Mouse (Mus musculus) left cerebral cortex, postnatal 14 days (tissue): Measurements from ENCODE around the gene Pde1a. TPM values are rescaled to one million over a fixed set of nuclear protein-coding genes. Genes with fewer than 3 reads are reported as not detected.

Source experiments
- DNase-seq, 2 experiments: peaks; one replicate each; pipeline ENCODE4 v3.0.0; 2021 to 2022; ENCODE audit warnings: low spot score in 2 of 2, mixed read lengths in 1 of 2
- intact Hi-C: fragments of 180-260 bp; cut with DNase I; formaldehyde crosslinking; loops from one replicate; pipeline ENCODE4 v1.15.1; 2025
- total RNA-seq, 2 experiments: library from RNA; stranded (reverse); gene quantifications; 2 replicates each; pipeline ENCODE4 v1.2.3; 2021

The Pde1a gene
- total RNA-seq, 2 experiments from 2014 or later, result 123 to 133 TPM

DNA sequence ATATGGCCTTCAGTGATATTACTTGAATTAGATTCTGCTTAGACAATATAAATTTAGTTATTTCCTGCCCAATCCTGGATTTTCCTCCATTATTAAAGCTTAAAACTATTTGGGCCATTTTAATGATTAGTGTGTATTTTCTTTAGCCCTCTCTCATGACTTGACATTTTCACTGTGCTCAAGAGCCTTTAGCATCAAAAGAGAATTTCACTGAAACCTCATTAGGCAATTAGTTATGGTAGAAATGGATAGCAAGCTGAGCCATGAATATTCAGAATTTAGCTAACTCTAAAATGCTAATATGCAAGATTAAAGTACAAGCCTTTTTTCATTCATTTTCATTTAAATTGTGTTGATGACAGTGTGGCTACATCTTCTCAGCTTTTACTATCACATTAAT lies 73.2 kb downstream of the Pde1a start:
- DNase-seq, result no peak
- intact Hi-C loops, result no loop called here

DNA sequence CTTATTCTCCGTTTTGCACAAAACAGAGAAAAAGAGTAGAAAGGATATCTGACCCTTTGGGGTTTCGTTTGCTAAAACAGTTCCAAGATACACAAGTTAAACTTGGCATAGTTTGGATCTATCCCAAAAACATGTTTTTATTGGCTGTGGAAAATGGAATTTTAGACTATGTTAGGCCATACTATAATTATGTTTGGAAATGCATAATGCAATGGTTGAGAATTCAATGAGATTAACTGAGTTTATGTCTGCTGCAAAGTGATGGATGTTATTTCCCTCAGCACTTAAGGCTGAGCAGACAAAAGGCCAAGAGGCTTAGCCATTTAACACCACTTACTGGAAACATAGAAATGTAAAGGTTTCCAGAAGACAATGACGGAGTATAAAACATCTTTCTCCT lies 75.2 kb downstream of the Pde1a start:
- DNase-seq, result no peak
- intact Hi-C loops, result no loop called here

DNA sequence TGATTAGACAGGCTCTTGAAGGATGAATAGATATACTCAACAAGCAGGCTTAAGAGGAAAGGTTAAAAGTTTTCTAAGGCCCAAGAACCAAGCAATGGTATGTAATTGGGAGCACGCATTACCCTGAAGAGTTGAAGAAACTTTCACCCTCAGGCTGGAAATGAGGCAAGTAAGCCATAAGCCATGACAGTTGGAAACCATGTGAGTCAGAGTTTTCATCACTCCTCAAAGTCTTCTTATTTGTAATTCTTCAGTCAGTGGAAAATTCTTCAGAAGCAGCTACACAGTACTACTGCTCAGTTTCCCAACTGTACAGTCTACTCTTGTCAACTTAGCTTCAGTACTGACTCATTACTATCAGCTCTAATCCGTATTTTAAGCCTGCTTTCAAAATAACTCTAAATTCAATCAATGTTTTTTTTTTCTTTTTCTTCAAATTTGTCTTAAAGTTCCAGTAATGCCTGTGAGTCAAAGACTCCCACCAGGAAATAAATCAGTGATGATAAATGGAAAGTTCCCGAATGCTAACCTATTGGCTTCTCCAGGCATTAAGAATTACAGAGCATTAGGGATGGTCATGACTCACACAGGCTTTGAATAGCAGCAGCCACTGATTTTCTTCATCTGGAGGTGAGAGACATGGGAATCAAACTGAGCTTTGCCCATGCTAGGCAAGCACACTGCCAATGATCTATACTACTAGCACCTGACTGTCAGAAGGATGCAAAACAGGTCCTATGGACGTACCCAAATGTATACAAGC lies 82.3 kb downstream of the Pde1a start:
- DNase-seq, result no peak
- intact Hi-C loops, result no loop called here

DNA sequence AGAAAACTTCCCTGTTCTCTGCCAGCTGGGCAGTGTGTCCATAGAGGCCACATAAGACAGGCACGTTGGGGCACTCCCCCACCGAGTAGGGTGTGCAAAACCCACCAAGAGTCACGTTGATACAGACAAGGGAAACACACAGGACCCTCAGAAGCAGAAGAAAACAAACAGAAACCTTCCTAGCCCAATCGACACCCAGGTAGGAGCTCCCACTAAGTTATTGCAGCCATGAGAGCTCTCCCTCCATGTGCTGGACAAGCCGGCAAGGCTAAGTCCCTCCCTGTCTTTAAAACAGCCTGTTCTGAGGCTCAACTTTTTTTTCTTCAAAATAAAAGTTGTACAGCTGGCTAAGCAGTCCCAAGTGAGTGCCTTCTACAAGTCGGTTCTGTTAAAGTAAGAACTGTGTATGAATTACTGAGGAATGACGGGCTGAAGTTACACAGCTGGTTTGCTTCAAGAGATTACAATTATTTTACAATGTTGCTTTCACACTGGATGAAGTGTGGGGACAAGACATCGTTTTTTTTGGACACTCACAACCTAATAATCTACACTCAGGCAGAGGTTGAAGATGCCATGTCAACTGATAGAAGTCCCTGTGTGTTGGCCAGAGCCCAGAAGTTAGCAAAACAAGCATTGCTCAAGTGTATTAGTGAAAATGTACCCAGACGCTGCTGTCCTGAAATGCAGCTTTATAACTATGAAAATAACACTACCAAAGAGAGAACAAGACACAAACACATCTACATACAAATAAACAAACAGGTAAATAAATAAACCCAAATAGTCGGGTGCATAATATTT lies 90.4 kb downstream of the Pde1a start:
- intact Hi-C loops, result no loop called here
- no peak for DNase-seq

DNA sequence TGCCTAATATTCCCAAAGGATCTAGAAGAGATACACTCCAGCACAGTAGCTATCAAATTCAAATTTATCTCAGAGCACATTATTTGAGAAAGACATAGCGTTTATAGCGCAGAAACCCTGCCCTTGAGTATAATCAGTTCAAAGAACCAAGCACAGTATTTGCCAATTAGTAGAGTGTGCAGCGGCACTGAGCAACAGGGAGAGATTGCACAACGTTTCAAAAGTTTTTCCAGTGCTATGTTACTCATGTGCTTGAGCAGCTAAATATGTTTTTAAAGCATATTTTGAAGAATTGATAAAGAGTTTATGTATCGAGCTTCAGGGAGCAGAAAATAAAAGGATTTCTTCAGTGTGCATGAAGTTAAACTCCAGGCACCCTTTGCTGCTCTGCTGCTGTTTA lies 91.3 kb downstream of the Pde1a start:
- intact Hi-C loops, result no loop called here

DNA sequence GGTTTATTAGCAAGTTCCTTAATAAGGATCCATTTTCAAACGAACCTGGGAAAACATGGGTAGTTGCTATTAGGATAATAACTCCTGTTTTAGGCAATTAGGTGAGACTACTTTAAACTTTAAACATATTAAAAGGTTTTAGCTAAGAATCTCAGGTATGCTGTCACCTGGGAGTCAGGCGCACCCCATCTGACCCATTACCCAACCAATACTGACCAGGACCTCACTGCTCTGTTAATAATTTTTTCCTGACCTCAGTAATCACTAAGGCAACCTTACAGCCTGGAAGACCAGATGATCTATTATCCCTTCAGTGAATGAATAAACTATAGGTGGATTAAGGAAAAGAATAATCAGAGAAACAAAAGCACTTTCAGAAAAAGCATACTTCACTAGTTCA lies 100.2 kb downstream of the Pde1a start:
- DNase-seq, result no peak
- intact Hi-C loops, result no loop called here

More for the DNA sequence above, 91.3 kb downstream of the Pde1a start:
- DNase-seq, result no peak

DNA sequence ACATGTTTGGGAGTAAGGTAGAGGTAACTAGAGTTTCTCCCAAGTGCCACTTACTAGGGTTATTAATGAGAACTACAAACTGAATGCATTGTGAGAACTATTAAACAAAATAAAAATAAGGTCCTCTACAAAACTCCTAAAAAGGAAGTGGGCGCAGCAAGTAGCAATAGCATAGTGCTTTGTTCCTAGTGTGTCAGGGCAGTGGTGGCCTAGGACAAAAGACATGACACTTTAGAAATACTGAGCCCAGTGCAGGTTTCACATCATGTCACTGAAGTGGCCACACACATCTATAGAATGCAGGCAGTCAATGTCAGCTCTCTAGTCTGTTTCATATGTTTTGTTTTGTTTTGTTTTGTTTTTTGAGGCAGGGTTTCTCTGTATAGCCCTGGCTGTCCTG lies 103.2 kb downstream of the Pde1a start:
- intact Hi-C loops, result no loop called here

DNA sequence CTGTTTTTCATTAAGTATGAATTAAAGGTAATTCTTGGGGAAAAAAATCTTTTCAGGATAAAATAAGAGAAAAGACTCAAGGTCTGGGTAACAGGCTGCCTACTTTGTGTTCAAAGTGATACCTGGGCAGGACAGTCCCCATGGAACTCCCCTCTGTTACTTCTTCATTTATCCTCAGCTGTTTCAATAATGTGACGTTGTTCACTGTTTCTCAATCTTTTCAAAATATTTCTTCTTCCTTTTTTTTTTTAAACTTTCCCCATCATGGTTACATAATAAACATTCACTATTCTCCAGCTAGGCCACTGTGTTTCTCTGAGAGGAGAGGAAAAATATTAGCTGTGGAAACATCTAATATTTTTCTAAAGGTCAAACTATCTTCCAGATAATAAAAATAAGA lies 103.7 kb downstream of the Pde1a start:
- intact Hi-C loops, result no loop called here

More for the DNA sequence above, 103.2 kb downstream of the Pde1a start:
- no peak for DNase-seq

DNA sequence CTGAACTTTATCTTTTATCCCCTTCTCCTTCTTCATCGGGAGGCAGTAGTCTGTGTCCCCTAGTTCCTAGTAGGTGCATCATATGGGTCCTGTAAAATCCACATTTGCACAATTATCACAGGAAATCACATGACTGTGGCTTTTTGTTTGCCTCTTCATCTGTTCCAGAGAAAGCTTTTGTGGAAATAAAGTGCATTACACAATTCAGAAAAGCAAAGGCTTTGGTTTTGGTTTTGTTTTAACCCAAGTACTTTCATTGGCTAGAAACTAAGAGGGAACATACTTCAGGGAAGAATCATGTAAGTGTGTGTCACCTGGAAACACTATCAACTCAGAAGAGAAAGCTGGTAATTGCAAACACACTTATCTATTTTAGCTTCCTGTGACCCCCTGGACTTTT lies 104.2 kb downstream of the Pde1a start:
- no peak for DNase-seq
- intact Hi-C loops, result no loop called here

More for the DNA sequence above, 103.7 kb downstream of the Pde1a start:
- DNase-seq, result no peak

DNA sequence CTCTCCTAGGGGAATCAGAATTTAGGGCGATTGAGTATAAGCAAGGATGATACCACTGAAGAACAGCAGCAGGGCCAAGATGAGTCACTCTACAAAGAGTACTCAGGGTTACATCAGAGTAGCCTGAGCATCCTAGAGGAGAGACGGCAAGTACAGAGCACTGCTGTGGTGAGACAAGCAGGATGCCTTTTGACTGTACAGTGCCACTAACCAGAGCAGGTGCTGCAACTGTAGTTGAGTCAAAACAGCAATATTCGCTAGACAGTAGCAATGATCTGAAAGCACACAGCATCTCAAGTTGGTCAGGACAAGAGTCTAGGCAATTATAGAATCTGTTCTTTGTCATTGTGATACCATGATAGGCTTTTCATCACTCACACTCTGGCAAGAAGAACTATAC lies 115.1 kb downstream of the Pde1a start:
- no peak for DNase-seq
- intact Hi-C loops, result no loop called here

DNA sequence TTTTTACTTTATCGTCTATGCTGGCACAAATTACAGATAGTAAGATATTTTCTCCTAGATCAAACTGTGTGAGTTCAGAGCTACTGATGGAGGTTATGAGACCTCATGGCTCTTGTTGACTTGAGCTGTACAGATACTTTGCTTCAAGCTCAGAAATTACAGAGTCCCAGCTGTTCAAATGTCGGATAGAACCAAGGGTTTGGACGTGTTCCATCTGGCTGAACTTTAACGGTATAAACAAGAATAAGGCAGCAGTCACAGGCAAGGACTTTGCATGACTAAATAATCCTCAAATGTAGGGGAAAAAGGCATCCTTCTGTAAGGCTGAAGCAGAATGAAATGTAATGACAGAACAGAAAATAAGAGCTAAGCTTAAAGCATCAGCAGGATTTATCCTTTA lies 116.2 kb downstream of the Pde1a start:
- intact Hi-C loops, result no loop called here
- peak; percentile 16 to 22 for DNase-seq

DNA sequence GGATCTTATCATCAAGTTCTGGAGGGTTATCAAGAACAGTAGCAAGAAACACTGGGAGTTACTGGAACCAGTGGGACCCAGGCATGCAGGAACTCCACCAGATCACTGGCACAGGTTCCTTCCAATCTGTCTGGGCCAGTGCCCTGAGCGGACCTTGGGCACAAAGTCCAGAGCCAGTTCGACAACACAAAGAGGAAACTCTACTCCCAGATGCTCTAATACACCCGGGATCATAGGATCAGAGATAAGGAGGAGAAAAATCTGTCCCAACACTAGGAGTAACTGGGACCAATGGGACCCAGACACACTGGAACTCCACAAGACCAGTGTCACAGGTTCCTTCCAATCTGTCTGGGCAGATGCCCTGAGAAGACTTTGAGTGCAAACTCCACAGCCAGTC lies 130.1 kb downstream of the Pde1a start:
- DNase-seq, result no peak
- intact Hi-C loops, result no loop called here

DNA sequence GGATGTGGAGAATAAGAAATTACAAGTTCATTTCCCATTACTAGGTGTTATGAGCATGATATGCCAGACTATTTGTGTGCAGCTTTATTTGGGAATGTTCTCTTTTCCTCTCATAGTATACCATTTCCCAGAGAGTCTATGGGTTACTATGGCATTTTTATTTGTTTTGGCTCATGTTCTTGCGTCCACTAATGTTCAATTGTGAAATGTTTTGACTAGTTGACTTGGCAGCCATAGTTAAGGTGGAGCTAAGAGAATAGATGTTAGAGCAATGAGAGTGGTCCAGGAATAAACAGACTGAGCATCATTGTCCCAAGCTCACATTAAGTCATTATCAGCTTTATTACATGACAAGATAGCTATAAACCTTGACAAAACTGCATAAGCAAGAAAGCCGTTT lies 130.8 kb downstream of the Pde1a start:
- intact Hi-C loops, result no loop called here
- no peak for DNase-seq

DNA sequence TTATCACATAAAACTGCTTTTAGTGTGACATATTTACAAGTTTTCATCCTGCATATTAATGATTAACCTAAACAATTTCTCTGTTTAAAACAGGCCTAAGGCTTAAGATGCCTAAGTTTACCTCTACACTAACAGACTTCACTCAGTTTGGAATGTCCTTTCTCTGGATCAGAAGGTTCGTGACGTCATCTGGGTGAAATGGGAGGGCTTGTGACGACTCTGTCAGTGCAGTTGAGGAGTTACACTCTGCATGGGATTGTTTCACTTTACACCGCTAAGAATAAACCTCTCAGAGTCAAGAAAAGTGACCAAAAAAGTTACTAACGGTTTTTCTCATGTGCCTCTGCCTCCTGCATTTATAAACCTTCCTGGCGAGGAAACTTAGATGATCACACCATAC lies 137.6 kb downstream of the Pde1a start:
- DNase-seq, result no peak
- intact Hi-C loops, result no loop called here

DNA sequence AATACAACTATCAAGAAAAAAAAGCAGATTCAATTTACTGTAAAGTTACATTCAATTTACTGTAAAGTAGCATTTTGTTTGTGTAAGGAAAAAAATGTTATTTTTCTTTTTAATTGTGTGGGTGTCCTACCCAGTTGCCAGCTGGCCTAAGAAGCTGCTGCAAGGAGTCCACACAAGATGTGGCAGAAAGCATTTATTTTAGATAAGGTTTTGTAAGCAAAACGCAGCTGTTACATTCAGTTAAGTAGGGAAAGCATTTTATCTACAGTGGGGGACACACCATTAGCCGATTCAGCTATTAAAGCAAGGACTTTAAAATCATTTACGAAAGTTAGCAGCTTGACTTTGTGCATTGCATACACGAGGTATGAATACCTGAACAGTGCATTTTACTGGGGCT lies 145.5 kb downstream of the Pde1a start:
- no peak for DNase-seq
- intact Hi-C loops, result no loop called here

DNA sequence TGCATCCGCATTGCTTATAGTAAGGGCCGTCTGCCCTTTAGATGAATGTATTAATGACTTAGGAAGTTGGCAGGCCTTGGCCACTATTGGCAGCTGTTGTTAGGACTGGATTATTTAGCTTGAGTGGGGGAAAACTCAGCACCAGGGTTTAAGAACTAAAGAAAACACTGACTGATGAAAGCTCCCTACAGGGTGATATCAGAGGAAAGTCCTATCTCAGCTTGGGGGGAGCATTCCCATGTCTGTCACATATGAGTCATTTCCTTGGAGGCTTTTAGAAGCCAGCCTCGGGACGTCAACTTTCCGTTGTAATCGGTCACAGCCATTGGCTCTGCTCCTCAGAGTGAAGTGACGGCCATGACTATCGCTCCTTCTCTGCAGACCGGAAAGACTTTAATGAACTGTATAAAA lies 146.0 kb downstream of the Pde1a start:
- intact Hi-C loops, result no loop called here
- no peak for DNase-seq

DNA sequence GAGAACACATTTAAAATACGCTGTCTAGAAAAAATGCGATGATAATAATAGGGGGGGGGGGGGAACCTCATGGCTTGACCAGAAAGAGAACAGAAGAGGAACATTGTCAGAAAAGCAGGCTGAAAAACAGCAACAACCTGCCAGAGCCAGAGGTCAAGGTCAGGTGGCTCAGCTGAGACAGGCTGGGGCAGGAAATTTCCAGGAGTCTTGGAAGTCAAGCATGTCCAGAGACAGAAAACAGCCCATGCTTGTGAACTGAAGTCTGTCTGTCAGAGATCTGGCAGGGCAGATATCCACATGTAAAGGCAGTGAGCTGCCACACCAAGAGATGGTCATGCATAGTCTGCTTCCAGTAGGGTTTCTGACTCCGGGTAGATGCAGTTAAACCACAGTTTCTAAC lies 147.5 kb downstream of the Pde1a start:
- intact Hi-C loops, result no loop called here

DNA sequence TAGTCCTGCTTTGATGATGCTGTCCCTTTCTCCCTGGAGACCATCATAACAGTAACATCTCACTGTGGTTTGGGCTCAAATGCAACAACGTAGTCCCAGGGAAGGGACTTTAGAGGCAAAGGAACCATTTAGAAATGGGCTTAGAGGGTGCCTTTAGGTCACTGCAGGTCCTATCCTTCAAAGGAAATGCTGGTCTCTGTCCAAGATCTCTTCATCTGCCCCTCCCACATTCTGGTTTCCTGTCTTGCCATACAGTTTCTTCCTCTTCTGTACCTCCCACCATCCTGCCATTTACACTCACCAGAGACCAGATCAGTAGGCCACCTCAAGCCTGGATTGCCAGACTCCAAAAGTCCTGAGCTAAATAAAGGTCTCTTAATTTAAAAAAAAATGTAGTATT lies 150.3 kb downstream of the Pde1a start:
- intact Hi-C loops, result no loop called here
- DNase-seq, result no peak

More for the DNA sequence above, 147.5 kb downstream of the Pde1a start:
- DNase-seq, result no peak

DNA sequence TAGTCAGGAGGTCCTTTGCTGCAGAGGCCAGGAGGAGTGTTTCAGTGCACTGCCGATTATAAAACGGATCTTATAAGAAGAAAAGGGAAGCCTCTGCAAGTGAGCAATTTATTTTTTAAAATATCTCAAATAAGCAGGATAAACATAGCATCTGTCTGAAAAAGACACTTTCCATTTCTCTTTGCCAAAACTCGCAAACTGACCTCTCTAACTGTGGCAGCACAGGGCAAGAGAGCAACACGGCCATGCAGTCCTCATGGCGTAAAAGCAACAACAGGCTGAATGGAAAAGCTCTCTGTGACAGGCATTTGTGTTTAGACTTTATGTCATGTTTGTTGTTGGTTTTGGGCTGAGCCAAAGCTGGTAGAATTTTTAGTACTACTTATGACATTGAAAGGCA lies 152.0 kb downstream of the Pde1a start:
- intact Hi-C loops, result no loop called here
- no peak for DNase-seq

DNA sequence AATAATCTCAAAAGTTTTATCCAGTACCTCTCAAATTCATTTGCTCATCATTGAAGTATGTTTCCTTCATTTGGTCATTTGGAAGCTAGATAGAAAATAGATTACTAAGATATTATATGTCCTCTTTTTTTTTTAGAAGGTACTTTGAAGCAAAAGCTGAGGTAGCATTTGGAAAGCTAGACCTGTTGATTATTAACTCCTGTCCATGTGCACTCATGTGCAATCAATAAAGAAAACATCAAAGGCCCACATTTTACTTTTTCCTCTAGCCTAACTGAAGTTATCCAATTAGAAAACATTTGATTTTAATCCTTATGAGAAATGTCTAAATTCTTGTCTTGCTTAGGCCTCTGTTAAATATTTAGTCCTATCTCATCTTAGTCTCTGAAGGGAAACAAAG lies 153.3 kb downstream of the Pde1a start:
- no peak for DNase-seq
- intact Hi-C loops, result no loop called here

DNA sequence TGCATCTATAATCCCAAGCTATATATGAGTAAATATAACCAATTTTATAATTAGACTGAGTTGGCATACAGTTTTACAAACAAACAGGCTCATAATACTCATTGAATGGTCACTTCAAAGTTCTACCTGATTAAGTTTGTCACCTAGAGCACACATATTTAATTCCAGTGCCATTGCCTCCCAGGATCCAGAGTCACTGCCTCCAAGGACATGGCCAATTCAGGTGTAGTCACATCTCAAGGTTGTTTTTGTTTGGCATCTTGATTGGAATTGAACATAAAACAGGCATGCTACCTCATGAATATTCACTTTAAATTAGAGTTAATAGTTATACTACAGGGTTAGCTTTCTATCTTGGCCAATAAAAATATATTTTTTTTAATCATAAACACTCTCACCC lies 157.0 kb downstream of the Pde1a start:
- no peak for DNase-seq
- intact Hi-C loops, result no loop called here
